Mouse (Mus musculus): Measurements from ENCODE around the gene Plekhj1. TPM values are rescaled to one million over a fixed set of nuclear protein-coding genes. Genes with fewer than 3 reads are reported as not detected.
A peak's percentile ranks its signal among the peaks of the same experiment; 100 is the strongest.

The Plekhj1 gene
- polyA plus RNA-seq, 1 experiment from 2014 or later, result 79.6 TPM

GRCm38 (mm10) chr10:80812391-80813041, 14.1 kb upstream of the Plekhj1 start:
- Histone ChIP-seq H3K4me2 (no peak overlapping the region), H3K36me3 (no peaks in the 10 kb centered on the region), H3K4me1 (peaks cover 39% of the 10 kb centered on the region), H3K27me3 (replicated peaks) (peaks cover 40% of the 10 kb centered on the region), H3K9ac (0 out of 2 replicates have a peak overlapping the region, but pooled peaks have one; percentile 42), H3K27ac (replicated peaks) (no peak overlapping the region), H3K9me3 (no peaks in the 10 kb centered on the region), H3K4me3 (no peak overlapping the region)
- 40% methylated on average over 5 of the region's 5 CpGs for WGBS
- ATAC-seq (ENCODE audit: extremely low read depth, insufficient number of reproducible peaks, low FRiP score, low TSS enrichment), result no peak

- ATAC-seq (ENCODE audit: extremely low read depth, insufficient number of reproducible peaks, low FRiP score, low TSS enrichment), result no peak
- Histone ChIP-seq H3K4me2 (peak overlapping the region; percentile 93), H3K27me3 (replicated peaks) (peaks cover 50% of the 10 kb centered on the region), H3K36me3 (peaks cover 4% of the 10 kb centered on the region; the same call in 1 of the 2 replicates), H3K9ac (peak overlapping the region; percentile 69), H3K4me1 (peaks cover 61% of the 10 kb centered on the region), H3K27ac (replicated peaks) (no peak overlapping the region), H3K9me3 (no peaks in the 10 kb centered on the region), H3K4me3 (peak overlapping the region; percentile 36)
- 2% methylated on average over 20 of the region's 20 CpGs for WGBS
Measured at GRCm38 (mm10) chr10:80810084-80810483, 11.7 kb upstream of the Plekhj1 start.

- ATAC-seq (ENCODE audit: extremely low read depth, insufficient number of reproducible peaks, low FRiP score, low TSS enrichment), result no peak
- Histone ChIP-seq H3K4me3 (peak overlapping the region; percentile 55), H3K9ac (peak overlapping the region; percentile 87), H3K27me3 (replicated peaks) (peaks cover 50% of the 10 kb centered on the region), H3K4me2 (peak overlapping the region; percentile 93), H3K4me1 (peaks cover 68% of the 10 kb centered on the region), H3K9me3 (no peaks in the 10 kb centered on the region), H3K36me3 (peaks cover 14% of the 10 kb centered on the region), H3K27ac (replicated peaks) (peak overlapping the region; percentile 81)
- WGBS, result 6% methylated on average over 18 of the region's 18 CpGs
Measured at GRCm38 (mm10) chr10:80808985-80809632, 10.7 kb upstream of the Plekhj1 start.

- peak overlapping the region; percentile 81 for H3K27ac ChIP-seq (replicated peaks)
- peak overlapping the region; percentile 93 for H3K4me2 ChIP-seq
- no peaks in the 10 kb centered on the region for H3K9me3 ChIP-seq
- H3K4me1 ChIP-seq, result peaks cover 68% of the 10 kb centered on the region
- ATAC-seq (ENCODE audit: extremely low read depth, insufficient number of reproducible peaks, low FRiP score, low TSS enrichment), result no peak
- peaks cover 22% of the 10 kb centered on the region for H3K36me3 ChIP-seq
- 18% methylated on average over 40 of the region's 40 CpGs for WGBS
- peaks cover 46% of the 10 kb centered on the region for H3K27me3 ChIP-seq (replicated peaks)
- H3K4me3 ChIP-seq, result peak overlapping the region; percentile 55
- peak overlapping the region; percentile 87 for H3K9ac ChIP-seq
Measured at GRCm38 (mm10) chr10:80808099-80808984, 9.9 kb upstream of the Plekhj1 start.

- H3K27me3 ChIP-seq (replicated peaks), result peaks cover 39% of the 10 kb centered on the region
- H3K4me2 ChIP-seq, result peak overlapping the region; percentile 93
- no peaks in the 10 kb centered on the region for H3K9me3 ChIP-seq
- H3K9ac ChIP-seq, result peak overlapping the region; percentile 87
- H3K36me3 ChIP-seq, result peaks cover 34% of the 10 kb centered on the region
- under 1% methylated on average over 58 of the region's 58 CpGs for WGBS
- peak overlapping the region; percentile 55 for H3K4me3 ChIP-seq
- ATAC-seq (ENCODE audit: extremely low read depth, insufficient number of reproducible peaks, low FRiP score, low TSS enrichment), result peak; percentile 51
- H3K4me1 ChIP-seq, result peaks cover 62% of the 10 kb centered on the region
- peak overlapping the region; percentile 81 for H3K27ac ChIP-seq (replicated peaks)
Measured at GRCm38 (mm10) chr10:80807057-80807627, 8.7 kb upstream of the Plekhj1 start.

- ATAC-seq (ENCODE audit: extremely low read depth, insufficient number of reproducible peaks, low FRiP score, low TSS enrichment), result no peak
- Histone ChIP-seq H3K36me3 (peaks cover 40% of the 10 kb centered on the region), H3K27me3 (replicated peaks) (peaks cover 39% of the 10 kb centered on the region), H3K4me3 (peak overlapping the region; percentile 55), H3K27ac (replicated peaks) (peak overlapping the region; percentile 81), H3K4me1 (peaks cover 61% of the 10 kb centered on the region), H3K9me3 (no peaks in the 10 kb centered on the region), H3K9ac (peak overlapping the region; percentile 87), H3K4me2 (peak overlapping the region; percentile 93)
- WGBS, result 45% methylated on average over 34 of the region's 34 CpGs
Measured at GRCm38 (mm10) chr10:80806341-80807056, 8.1 kb upstream of the Plekhj1 start.

GRCm38 (mm10) chr10:80805925-80806324, 7.5 kb upstream of the Plekhj1 start:
- 21% methylated on average over 3 of the region's 3 CpGs for WGBS
- H3K4me1 ChIP-seq, result peaks cover 61% of the 10 kb centered on the region
- no peak overlapping the region for H3K9ac ChIP-seq

GRCm38 (mm10) chr10:80805322-80805721, 6.9 kb upstream of the Plekhj1 start:
- H3K4me1 ChIP-seq, result peaks cover 61% of the 10 kb centered on the region
- 0 out of 2 replicates have a peak overlapping the region, but pooled peaks have one; percentile 36 for H3K27ac ChIP-seq (replicated peaks)
- peak overlapping the region; percentile 56 for H3K9ac ChIP-seq
- peaks cover 47% of the 10 kb centered on the region for H3K36me3 ChIP-seq
- peaks cover 35% of the 10 kb centered on the region for H3K27me3 ChIP-seq (replicated peaks)
- no peak overlapping the region for H3K4me2 ChIP-seq
- no peaks in the 10 kb centered on the region for H3K9me3 ChIP-seq
- 78% methylated on average over 5 of the region's 5 CpGs for WGBS
- no peak overlapping the region for H3K4me3 ChIP-seq
- ATAC-seq (ENCODE audit: extremely low read depth, insufficient number of reproducible peaks, low FRiP score, low TSS enrichment), result no peak

More at GRCm38 (mm10) chr10:80805925-80806324, 7.5 kb upstream of the Plekhj1 start:
- peaks cover 39% of the 10 kb centered on the region for H3K27me3 ChIP-seq (replicated peaks)
- ATAC-seq (ENCODE audit: extremely low read depth, insufficient number of reproducible peaks, low FRiP score, low TSS enrichment), result no peak
- no peak overlapping the region for H3K27ac ChIP-seq (replicated peaks)
- no peak overlapping the region for H3K4me3 ChIP-seq
- peaks cover 46% of the 10 kb centered on the region for H3K36me3 ChIP-seq
- H3K4me2 ChIP-seq, result no peak overlapping the region
- H3K9me3 ChIP-seq, result no peaks in the 10 kb centered on the region

GRCm38 (mm10) chr10:80804916-80805315, 6.5 kb upstream of the Plekhj1 start, which contains the start of gene Amh:
TSS of gene Amh (plus strand) at chr10:80805243.
- no peak for ATAC-seq (ENCODE audit: extremely low read depth, insufficient number of reproducible peaks, low FRiP score, low TSS enrichment)
- no peak within 1 kb of the TSS for H3K4me3 ChIP-seq
- peak within 1 kb of the TSS; percentile 56 for H3K9ac ChIP-seq
- H3K36me3 ChIP-seq, result peaks cover 51% of the 10 kb centered on the region
- 57% methylated on average over 6 of the region's 6 CpGs for WGBS
- H3K9me3 ChIP-seq, result no peaks in the 10 kb centered on the region
- H3K4me1 ChIP-seq, result peaks cover 61% of the 10 kb centered on the region
- peak within 1 kb of the TSS; percentile 36; the same call in 1 of the 2 replicates for H3K27ac ChIP-seq (replicated peaks)
- H3K27me3 ChIP-seq (replicated peaks), result peaks cover 32% of the 10 kb centered on the region
- no peak within 1 kb of the TSS for H3K4me2 ChIP-seq

GRCm38 (mm10) chr10:80804340-80804739, 5.9 kb upstream of the Plekhj1 start:
- Histone ChIP-seq H3K9ac (peak overlapping the region; percentile 56), H3K4me3 (no peak overlapping the region), H3K9me3 (no peaks in the 10 kb centered on the region), H3K4me2 (no peak overlapping the region), H3K36me3 (peaks cover 52% of the 10 kb centered on the region), H3K27me3 (replicated peaks) (peaks cover 26% of the 10 kb centered on the region), H3K27ac (replicated peaks) (0 out of 2 replicates have a peak overlapping the region, but pooled peaks have one; percentile 36), H3K4me1 (peaks cover 61% of the 10 kb centered on the region)
- ATAC-seq (ENCODE audit: extremely low read depth, insufficient number of reproducible peaks, low FRiP score, low TSS enrichment), result no peak
- WGBS, result 87% methylated on average over 2 of the region's 2 CpGs

Data from heart, embryonic 13.5 days (tissue).